In genomic region chr16:30977186-30977585, GRCm38 (mm10) we compare ENCODE assay signal across 8 mouse cellular contexts.
A peak's percentile ranks its signal among the peaks of the same experiment; 100 is the strongest.
DNase-seq lines count a peak whose midpoint lies in the region; ATAC-seq and TF ChIP-seq lines count a peak whose summit lies in the region.

No protein-coding gene starts in this region.

- 4% methylated on average over 3 of the region's 3 CpGs for WGBS in forebrain, embryonic 13.5 days
- 3% methylated on average over 3 of the region's 3 CpGs for WGBS in large intestine, adult 2 months
- 2% methylated on average over 3 of the region's 3 CpGs for WGBS in liver, postnatal 0 days (ENCODE audit: insufficient replicate concordance)
- WGBS in neural tube, embryonic 14.5 days: 0% methylated on average over 3 of the region's 3 CpGs

- H3K27me3 ChIP-seq in CH12.LX (replicated peaks): no peaks in the 10 kb centered on the region
- H3K27me3 ChIP-seq in forebrain, embryonic 13.5 days: no peaks in the 10 kb centered on the region
- no peaks in the 10 kb centered on the region for H3K27me3 ChIP-seq in liver, postnatal 0 days (ENCODE audit: insufficient read depth, low read length)
- H3K27me3 ChIP-seq in neural tube, embryonic 14.5 days (ENCODE audit: control insufficient read depth, insufficient read depth, low read length): no peaks in the 10 kb centered on the region

- intact Hi-C loops in heart, postnatal 10 days (cut with DNase I): loop anchor here (1.0 to 10.0 kb wide), 6 partner anchors 94 to 380 kb away; no protein-coding TSS in a partner anchor

- H3K27ac ChIP-seq in CH12.LX (ENCODE audit: insufficient read depth, low read depth): no peak overlapping the region
- no peak overlapping the region for H3K27ac ChIP-seq in forebrain, embryonic 13.5 days
- 0 out of 2 replicates have a peak overlapping the region, but pooled peaks have one; percentile 8 for H3K27ac ChIP-seq in liver, postnatal 0 days (ENCODE audit: low read depth)
- H3K27ac ChIP-seq in neural tube, embryonic 14.5 days (ENCODE audit: low read depth, low read length): no peak overlapping the region

- H3K79me2 ChIP-seq in CH12.LX (replicated peaks; ENCODE audit: control insufficient read depth, extremely low read depth, insufficient read depth, poor library complexity, severe bottlenecking): no peaks in the 10 kb centered on the region

- peaks cover 19 to 69% of the 10 kb centered on the region in 2 experiments for H3K4me1 ChIP-seq in CH12.LX (ENCODE audit: control insufficient read depth in 1 of 2, insufficient read depth in 2 of 2)
- peaks cover 10% of the 10 kb centered on the region; the same call in 1 of the 2 replicates for H3K4me1 ChIP-seq in forebrain, embryonic 13.5 days
- peaks cover 29% of the 10 kb centered on the region for H3K4me1 ChIP-seq in liver, postnatal 0 days (ENCODE audit: insufficient read depth)
- peaks cover 14% of the 10 kb centered on the region; the same call in 1 of the 2 replicates for H3K4me1 ChIP-seq in neural tube, embryonic 14.5 days (ENCODE audit: control insufficient read depth, insufficient read depth, low read length)

- no peak for TF ChIP-seq EP300 in CH12.LX (IDR thresholded peaks at IDR 0.05; ENCODE audit: low read length)
- no peak for TF ChIP-seq EP300 in liver, postnatal 0 days (IDR thresholded peaks at IDR 0.05; ENCODE audit: low read depth)

- no peak; the same call in none of the 2 replicates for TF ChIP-seq RAD21 in CH12.LX (IDR thresholded peaks at IDR 0.05; ENCODE audit: low read depth, low read length)

- in situ Hi-C loops in CH12.LX (cut with MboI; ENCODE audit: low pct_ligation_motif_present, low pct_unique_long_range_greater_than_20kb, low sequenced_read_pairs): loop anchor here (10.0 kb wide), 1 partner anchor 378 kb away; no protein-coding TSS in a partner anchor

- peak; percentile 40 for TF ChIP-seq POLR2A in CH12.LX (IDR thresholded peaks at IDR 0.05; ENCODE audit: low read depth, low read length)

- H3K4me3 ChIP-seq in CH12.LX (replicated peaks in 1 of 3; ENCODE audit: low read depth in 2 of 3, low read length in 2 of 3, poor library complexity in 1 of 3): no peak overlapping the region
- H3K4me3 ChIP-seq in forebrain, embryonic 13.5 days: no peak overlapping the region
- H3K4me3 ChIP-seq in liver, postnatal 0 days (ENCODE audit: low read depth, low read length): no peak overlapping the region
- no peak overlapping the region for H3K4me3 ChIP-seq in neural tube, embryonic 14.5 days (ENCODE audit: low read depth, low read length)

- H3K36me3 ChIP-seq in CH12.LX (replicated peaks in 1 of 2; ENCODE audit: control insufficient read depth in 1 of 2, insufficient read depth in 1 of 2, low read length in 1 of 2): peaks cover 0 to 43% of the 10 kb centered on the region in 2 experiments
- no peaks in the 10 kb centered on the region for H3K36me3 ChIP-seq in forebrain, embryonic 13.5 days (ENCODE audit: poor library complexity, severe bottlenecking)
- H3K36me3 ChIP-seq in liver, postnatal 0 days (replicated peaks; ENCODE audit: insufficient read depth, low read length): no peaks in the 10 kb centered on the region
- H3K36me3 ChIP-seq in neural tube, embryonic 14.5 days (ENCODE audit: control insufficient read depth, insufficient read depth, low read length): no peaks in the 10 kb centered on the region

- no peak overlapping the region for H3K4me2 ChIP-seq in CH12.LX (ENCODE audit: insufficient read depth, low read depth, poor library complexity, severe bottlenecking)
- H3K4me2 ChIP-seq in forebrain, embryonic 13.5 days: peak overlapping the region; percentile 16; the same call in 1 of the 2 replicates
- H3K4me2 ChIP-seq in liver, postnatal 0 days (ENCODE audit: low read depth, low read length): no peak overlapping the region
- H3K4me2 ChIP-seq in neural tube, embryonic 14.5 days (ENCODE audit: low read depth, low read length): no peak overlapping the region

- peak; percentile 98 for ATAC-seq in forebrain, embryonic 13.5 days
- peak; percentile 87 for ATAC-seq in liver, postnatal 0 days
- ATAC-seq in neural tube, embryonic 14.5 days (ENCODE audit: low read depth): peak; percentile 96

- no peak overlapping the region for H3K9ac ChIP-seq in CH12.LX (ENCODE audit: insufficient read depth, low read depth)
- H3K9ac ChIP-seq in forebrain, embryonic 13.5 days: no peak overlapping the region
- no peak overlapping the region for H3K9ac ChIP-seq in liver, postnatal 0 days (replicated peaks)
- H3K9ac ChIP-seq in neural tube, embryonic 14.5 days (replicated peaks; ENCODE audit: low read depth, low read length): no peak overlapping the region

- TF ChIP-seq CTCF in CH12.LX (conservative IDR thresholded peaks at IDR 0.05 in 1 of 2, IDR thresholded peaks at IDR 0.05 in 1 of 2; ENCODE audit: low read depth in 2 of 2, low read length in 2 of 2): peak; percentile 99 to 100
- TF ChIP-seq CTCF in liver, postnatal 0 days (IDR thresholded peaks at IDR 0.05; ENCODE audit: low read depth): peak; percentile 99

- dilution Hi-C loops in CH12.LX (cut with MboI; ENCODE audit: extremely low pct_ligation_motif_present, extremely low pct_unique_long_range_greater_than_20kb, low sequenced_read_pairs): no loop called here

- H3K9me3 ChIP-seq in CH12.LX (replicated peaks; ENCODE audit: low read length): no peaks in the 10 kb centered on the region
- H3K9me3 ChIP-seq in forebrain, embryonic 13.5 days (replicated peaks): no peaks in the 10 kb centered on the region
- H3K9me3 ChIP-seq in liver, postnatal 0 days (ENCODE audit: low read length): no peaks in the 10 kb centered on the region
- no peaks in the 10 kb centered on the region for H3K9me3 ChIP-seq in neural tube, embryonic 14.5 days (ENCODE audit: control insufficient read depth, low read length)

- peak; percentile 98 for DNase-seq in CH12.LX (ENCODE audit: extremely low read depth)
- DNase-seq in c-Kit-positive CD71-positive TER-119-positive erythroid progenitor cells, embryonic 14.5 days (ENCODE audit: low spot score): peak; percentile 74
- DNase-seq in heart, postnatal 10 days: peak; percentile 97
- peak; percentile 85 for DNase-seq in large intestine, adult 2 months (ENCODE audit: low read depth, low spot score)
- DNase-seq in liver, postnatal 0 days: peak; percentile 91
- DNase-seq in testis, postnatal 10 days (ENCODE audit: low spot score): peak; percentile 95

TF ChIP-seq in CH12.LX, 34 proteins besides CTCF, POLR2A, EP300 and RAD21 (continues in another document):
- TF ChIP-seq ZKSCAN1 (IDR thresholded peaks at IDR 0.05; ENCODE audit: borderline replicate concordance, low read depth, low read length) (no peak), JUND (conservative IDR thresholded peaks at IDR 0.05; ENCODE audit: low read depth, low read length) (peak; percentile 49; the same call in 1 of the 2 replicates), MAFK (IDR thresholded peaks at IDR 0.05; ENCODE audit: insufficient replicate concordance, low read length) (no peak), ETS1 (conservative IDR thresholded peaks at IDR 0.05; ENCODE audit: low read depth, low read length) (peak; percentile 8; the same call in 1 of the 2 replicates), PAX5 (IDR thresholded peaks at IDR 0.05; ENCODE audit: low read length) (no peak), ZMIZ1 (IDR thresholded peaks at IDR 0.05; ENCODE audit: low read depth, low read length) (no peak), BHLHE40 (IDR thresholded peaks at IDR 0.05; ENCODE audit: low read depth, low read length) (0 out of 2 replicates have a peak, but pooled peaks have one; percentile 47), KAT2A (IDR thresholded peaks at IDR 0.05; ENCODE audit: insufficient replicate concordance, low read length) (no peak), POLR2AphosphoS2 (IDR thresholded peaks at IDR 0.05; ENCODE audit: low read depth, low read length) (no peak), USF2 (conservative IDR thresholded peaks at IDR 0.05; ENCODE audit: low read depth, low read length) (no peak), ELF1 (IDR thresholded peaks at IDR 0.05; ENCODE audit: low read depth, low read length) (peak; percentile 58; the same call in 1 of the 2 replicates), JUN (IDR thresholded peaks at IDR 0.05; ENCODE audit: insufficient read depth, low read depth, low read length) (0 out of 2 replicates have a peak, but pooled peaks have one; percentile 7), RCOR1 (conservative IDR thresholded peaks at IDR 0.05; ENCODE audit: low read depth, low read length) (no peak; the same call in 1 of the 2 replicates), MEF2A (IDR thresholded peaks at IDR 0.05; ENCODE audit: borderline replicate concordance, low read depth, low read length) (peak; percentile 81), CHD2 (IDR thresholded peaks at IDR 0.05; ENCODE audit: low read length) (peak; percentile 89), MAX (IDR thresholded peaks at IDR 0.05; ENCODE audit: low read length) (no peak), ZC3H11A (IDR thresholded peaks at IDR 0.05; ENCODE audit: low read depth, low read length) (peak; percentile 99), CHD1 (IDR thresholded peaks at IDR 0.05; ENCODE audit: low read depth, low read length) (no peak), NRF1 (IDR thresholded peaks at IDR 0.05; ENCODE audit: low read depth, low read length) (peak; percentile 44), NELFE (IDR thresholded peaks at IDR 0.05; ENCODE audit: low read depth, low read length) (peak; percentile 68; the same call in 1 of the 2 replicates), MYC (IDR thresholded peaks at IDR 0.05; ENCODE audit: low read depth, low read length) (peak; percentile 67; the same call in 1 of the 2 replicates), MXI1 (IDR thresholded peaks at IDR 0.05; ENCODE audit: low read depth, low read length) (no peak), SMC3 (IDR thresholded peaks at IDR 0.05; ENCODE audit: low read depth, low read length) (peak; percentile 100), GABPA (IDR thresholded peaks at IDR 0.05; ENCODE audit: insufficient replicate concordance, low read depth, low read length) (no peak), SIN3A (IDR thresholded peaks at IDR 0.05; ENCODE audit: low read length) (peak; percentile 48; the same call in 1 of the 2 replicates), ZNF384 (IDR thresholded peaks at IDR 0.05; ENCODE audit: low read depth, low read length) (no peak), MAZ (IDR thresholded peaks at IDR 0.05; ENCODE audit: low read depth, low read length) (peak; percentile 49; the same call in 1 of the 2 replicates), IRF4 (IDR thresholded peaks at IDR 0.05; ENCODE audit: low read depth, low read length) (peak; percentile 80), UBTF (IDR thresholded peaks at IDR 0.05; ENCODE audit: low read depth, low read length) (no peak), TCF12 (IDR thresholded peaks at IDR 0.05; ENCODE audit: low read depth, low read length) (peak; percentile 65), USF1 (IDR thresholded peaks at IDR 0.05; ENCODE audit: low read depth, low read length) (no peak), E2F4 (IDR thresholded peaks at IDR 0.05; ENCODE audit: insufficient replicate concordance, low read depth, low read length) (no peak), TBP (conservative IDR thresholded peaks at IDR 0.05; ENCODE audit: low read depth, low read length) (no peak)
